Mouse (Mus musculus) midbrain, postnatal 0 days (tissue): ENCODE measurements at regions not wholly inside any gene's neighbourhood (a gene's known extent, or its start where the extent isn't known, plus 50 kb on each side); places are given as distances from the start of the nearest gene placed in this dataset.

ENCODE experiments used
- ATAC-seq: fragments of 200-750 bp; cut with Nextera tagmentation; 2 replicates; pipeline ENCODE4 v1.8.0; 2017; ENCODE audit warnings: moderate number of reproducible peaks, mild to moderate bottlenecking, moderate TSS enrichment, moderate library complexity; ENCODE audit not compliant: low FRiP score
- DNase-seq: peaks from one replicate; pipeline ENCODE4 v3.0.0-alpha.2; 2015; ENCODE audit warnings: low spot score
- H3K27ac ChIP-seq: fragments of 300-500 bp; sonication (generic); 2 replicates; pipeline ENCODE4 v1.5.1; 2014; ENCODE audit warnings: low read depth, mild to moderate bottlenecking, low read length, mixed read lengths
- H3K27me3 ChIP-seq: fragments of 300-500 bp; sonication (generic); 2 replicates; pipeline ENCODE4 v1.6.1; 2014; ENCODE audit warnings: low read length, control low read depth, mixed read lengths; ENCODE audit not compliant: insufficient read depth
- H3K36me3 ChIP-seq: fragments of 300-500 bp; sonication (generic); 2 replicates; pipeline ENCODE4 v1.6.1; 2014; ENCODE audit warnings: low read length, control low read depth, mixed read lengths; ENCODE audit not compliant: insufficient read depth
- H3K4me1 ChIP-seq: fragments of 300-500 bp; sonication (generic); 2 replicates; pipeline ENCODE4 v1.6.1; 2014; ENCODE audit warnings: mild to moderate bottlenecking, control low read depth, antibody characterized with exemption, low read length, mixed read lengths; ENCODE audit not compliant: insufficient read depth
- H3K4me2 ChIP-seq: fragments of 300-500 bp; sonication (generic); 2 replicates; pipeline ENCODE4 v1.6.1; 2014; ENCODE audit warnings: low read depth, mild to moderate bottlenecking, low read length, mixed read lengths; ENCODE audit not compliant: poor library complexity, severe bottlenecking
- H3K4me3 ChIP-seq: fragments of 300-500 bp; sonication (generic); 2 replicates; pipeline ENCODE4 v1.5.1; 2014; ENCODE audit warnings: low read depth, mild to moderate bottlenecking, low read length, moderate library complexity
- H3K9ac ChIP-seq: fragments of 300-500 bp; sonication (generic); replicated peaks from 2 replicates; pipeline ENCODE4 v1.6.1; 2014; ENCODE audit warnings: mild to moderate bottlenecking, low read length, moderate library complexity, mixed read lengths; ENCODE audit not compliant: poor library complexity, severe bottlenecking
- H3K9me3 ChIP-seq: fragments of 300-500 bp; sonication (generic); 2 replicates; pipeline ENCODE4 v1.6.1; 2016; ENCODE audit warnings: low read length, control low read depth
- CTCF ChIP-seq: IDR thresholded peaks from 2 replicates; pipeline ENCODE4 v1.5.1; 2016; ENCODE audit warnings: antibody characterized with exemption, mild to moderate bottlenecking
- WGBS: fragments of 180-500 bp; shearing (Covaris S2); extraction: QIAGEN DNeasy Blood & Tissue Kit; methylation state at CpG from one replicate; pipeline ENCODE4 v1.1.7; 2014; 5-methylcytosine and 5-hydroxymethylcytosine counted together

DNA sequence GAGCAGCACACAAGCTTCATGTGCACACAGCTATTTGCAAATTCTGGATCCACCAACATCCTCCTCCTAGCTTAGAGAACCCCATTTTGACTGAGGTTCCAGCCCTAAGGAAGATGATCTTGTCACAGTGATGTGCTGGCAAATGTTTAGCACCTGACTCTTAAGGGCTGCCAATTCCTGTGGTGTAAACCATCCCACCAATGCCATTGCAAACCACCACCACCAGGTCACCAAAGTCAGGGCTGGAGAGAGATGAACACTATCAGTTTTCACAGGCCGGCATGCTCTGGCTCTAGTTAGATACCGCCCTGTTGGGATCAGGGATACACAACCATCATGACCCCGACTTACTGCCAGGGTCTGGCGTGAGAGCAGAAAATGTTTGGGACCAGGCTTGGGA is 125.9 kb downstream of the Slc38a6 start:
- Histone ChIP-seq H3K27ac (no peak overlapping the region), H3K36me3 (no peaks in the 10 kb centered on the region), H3K9ac (no peak overlapping the region), H3K4me1 (no peaks in the 10 kb centered on the region), H3K9me3 (no peaks in the 10 kb centered on the region), H3K27me3 (0 out of 2 replicates have a peak, but pooled peaks cover 5% of the 10 kb centered on the region), H3K4me2 (no peak overlapping the region), H3K4me3 (no peak overlapping the region)
- DNase-seq (no peak), ATAC-seq (no peak)
- TF ChIP-seq CTCF = no peak
- 89% methylated on average over 4 of the region's 4 CpGs for WGBS

DNA sequence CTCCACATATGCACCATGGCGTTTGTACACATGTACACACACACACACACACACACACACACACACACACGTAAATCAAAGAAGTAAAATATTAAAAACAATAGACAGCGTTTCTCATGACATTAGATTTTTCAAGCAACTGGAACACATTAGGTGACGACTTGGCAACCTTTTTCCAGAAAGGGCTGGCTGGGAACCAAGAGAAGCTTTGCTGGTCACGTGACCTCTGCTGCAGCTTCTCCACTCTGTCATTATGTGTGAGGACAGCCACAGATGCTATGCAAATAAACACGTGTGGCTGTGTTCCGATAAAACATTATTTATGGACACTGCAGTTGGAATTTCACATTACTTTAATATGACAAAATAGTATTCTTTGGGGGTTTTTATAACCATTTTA is 124.3 kb downstream of the Slc38a6 start:
- no peak for ATAC-seq
- no peak for TF ChIP-seq CTCF
- WGBS = 63% methylated on average over 7 of the region's 7 CpGs

DNA sequence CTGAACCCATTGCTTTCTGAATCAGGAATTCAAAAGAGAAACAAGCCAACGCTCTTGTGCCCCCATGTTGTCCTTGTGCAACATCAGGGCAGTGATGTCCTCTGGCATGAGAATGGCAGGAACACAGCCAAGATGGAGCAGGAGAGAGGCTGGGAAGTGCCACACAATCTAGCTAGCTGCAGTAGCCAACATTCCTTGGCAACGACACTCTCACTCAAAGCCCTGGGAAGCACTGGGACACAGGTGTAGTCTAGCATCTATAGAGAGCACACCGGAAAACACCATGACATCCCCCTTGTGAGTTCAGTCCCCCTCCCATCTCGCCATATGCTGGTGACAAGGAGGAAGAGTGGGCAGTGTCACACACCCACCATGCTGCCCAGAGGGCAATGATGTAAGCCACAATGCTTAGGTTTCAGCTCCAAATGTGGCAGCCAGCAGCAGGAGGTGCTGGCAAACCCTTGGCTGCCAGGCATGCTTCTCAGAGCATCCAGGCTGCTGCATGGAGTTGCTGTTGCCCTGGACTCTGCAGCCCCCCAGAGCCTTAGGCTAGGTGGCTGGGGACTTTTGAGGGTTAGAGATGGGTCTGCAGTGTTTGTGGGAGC is 123.0 kb downstream of the Slc38a6 start:
- Histone ChIP-seq H3K27me3 (0 out of 2 replicates have a peak, but pooled peaks cover 5% of the 10 kb centered on the region), H3K4me3 (no peak overlapping the region), H3K36me3 (no peaks in the 10 kb centered on the region), H3K4me1 (no peaks in the 10 kb centered on the region), H3K27ac (no peak overlapping the region), H3K9me3 (no peaks in the 10 kb centered on the region), H3K4me2 (no peak overlapping the region), H3K9ac (no peak overlapping the region)
- DNase-seq (peak; percentile 72), ATAC-seq (no peak)
- 81% methylated on average over 4 of the region's 4 CpGs for WGBS
- TF ChIP-seq CTCF = no peak

More for the DNA sequence above, 124.3 kb downstream of the Slc38a6 start:
- no peak overlapping the region for H3K4me2 ChIP-seq
- no peak overlapping the region for H3K27ac ChIP-seq
- no peaks in the 10 kb centered on the region for H3K9me3 ChIP-seq
- DNase-seq = peak; percentile 46
- no peaks in the 10 kb centered on the region for H3K36me3 ChIP-seq
- no peak overlapping the region for H3K9ac ChIP-seq
- H3K27me3 ChIP-seq = 0 out of 2 replicates have a peak, but pooled peaks cover 5% of the 10 kb centered on the region
- no peak overlapping the region for H3K4me3 ChIP-seq
- no peaks in the 10 kb centered on the region for H3K4me1 ChIP-seq

- ATAC-seq (no peak), DNase-seq (peak; percentile 28)
- WGBS = 75% methylated on average over 7 of the region's 7 CpGs
- 0 out of 2 replicates have a peak, but pooled peaks cover 5% of the 10 kb centered on the region for H3K27me3 ChIP-seq
- no peak overlapping the region for H3K4me3 ChIP-seq
- no peak for TF ChIP-seq CTCF
- no peaks in the 10 kb centered on the region for H3K9me3 ChIP-seq
- no peak overlapping the region for H3K4me2 ChIP-seq
- no peak overlapping the region for H3K9ac ChIP-seq
- H3K36me3 ChIP-seq = no peaks in the 10 kb centered on the region
- H3K27ac ChIP-seq = no peak overlapping the region
- H3K4me1 ChIP-seq = no peaks in the 10 kb centered on the region
These were observed 122.0 kb downstream of the Slc38a6 start for GRCm38 (mm10) chr12:73408614-73409013.

DNA sequence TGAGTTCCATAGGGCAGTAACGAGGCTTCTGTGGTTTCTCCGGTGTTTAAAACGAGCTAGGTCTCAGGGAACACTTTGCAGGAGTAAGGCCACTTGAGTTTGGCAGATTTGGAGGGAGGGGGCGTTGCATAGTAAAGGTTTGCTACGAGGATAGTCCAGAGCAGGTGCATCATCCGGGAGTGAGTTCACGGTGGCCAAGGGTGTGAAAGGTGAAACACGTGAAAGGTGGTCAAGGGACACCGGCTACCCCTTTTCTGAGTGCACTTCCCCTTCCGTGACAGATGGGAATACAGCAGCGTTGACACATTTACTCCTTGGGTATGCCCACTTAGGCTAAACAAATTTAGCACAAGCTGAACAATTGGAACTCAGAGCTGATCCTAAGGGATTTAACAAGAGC is 121.6 kb downstream of the Slc38a6 start:
- no peak for TF ChIP-seq CTCF
- H3K4me2 ChIP-seq = no peak overlapping the region
- no peak overlapping the region for H3K9ac ChIP-seq
- DNase-seq (no peak), ATAC-seq (no peak)
- WGBS = 92% methylated on average over 11 of the region's 11 CpGs
- H3K4me3 ChIP-seq = no peak overlapping the region
- H3K36me3 ChIP-seq = no peaks in the 10 kb centered on the region
- H3K27ac ChIP-seq = no peak overlapping the region
- H3K9me3 ChIP-seq = no peaks in the 10 kb centered on the region
- 0 out of 2 replicates have a peak, but pooled peaks cover 5% of the 10 kb centered on the region for H3K27me3 ChIP-seq
- H3K4me1 ChIP-seq = no peaks in the 10 kb centered on the region

DNA sequence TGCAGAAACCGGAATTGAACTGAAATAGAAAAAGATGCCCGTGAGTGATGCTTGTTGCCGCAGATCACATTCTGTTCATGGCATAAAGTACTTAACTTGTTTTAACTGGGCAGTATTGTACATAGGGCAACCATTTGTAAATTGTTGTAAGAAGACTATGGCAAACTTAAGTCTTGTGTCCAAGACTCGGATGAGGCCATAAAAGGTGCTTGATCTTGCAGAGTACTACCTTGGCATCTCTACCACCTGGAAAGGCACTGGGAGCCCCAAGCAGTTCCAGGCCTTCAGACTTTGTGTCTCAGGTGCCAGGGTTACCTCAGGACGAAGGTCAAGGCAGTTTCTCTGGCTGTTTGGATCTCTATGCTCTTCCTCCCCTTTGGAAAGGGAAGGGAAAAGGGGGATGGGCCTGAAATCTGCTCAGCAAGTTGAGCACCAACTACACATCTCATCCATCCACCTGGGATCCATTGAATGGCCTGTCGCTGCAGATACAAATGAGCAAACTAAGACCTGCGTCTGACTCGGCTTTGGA is 120.0 kb downstream of the Slc38a6 start:
- WGBS = 92% methylated on average over 8 of the region's 8 CpGs
- no peak for ATAC-seq
- Histone ChIP-seq H3K9me3 (no peaks in the 10 kb centered on the region), H3K4me3 (no peak overlapping the region), H3K27ac (no peak overlapping the region), H3K4me2 (no peak overlapping the region), H3K9ac (no peak overlapping the region), H3K36me3 (no peaks in the 10 kb centered on the region), H3K4me1 (no peaks in the 10 kb centered on the region), H3K27me3 (0 out of 2 replicates have a peak, but pooled peaks cover 5% of the 10 kb centered on the region)
- no peak for DNase-seq
- TF ChIP-seq CTCF = no peak
